Mouse (Mus musculus) stomach, embryonic 15.5 days (tissue): ENCODE data around the gene C87977. TPM values are rescaled to one million over a fixed set of nuclear protein-coding genes. Genes with fewer than 3 reads are reported as not detected.
"Not testable (repeated sequence)": the region's sequence is repeated elsewhere in the genome, so short reads cannot be mapped to it uniquely, and the experiment has no call there.

Source experiments
- ATAC-seq: fragments of 200-750 bp; cut with Nextera tagmentation; 2 replicates; pipeline ENCODE4 v1.8.0; 2017; ENCODE audit warnings: low read depth, moderate number of reproducible peaks, moderate TSS enrichment; ENCODE audit not compliant: insufficient read depth, low FRiP score
- H3K27ac ChIP-seq: fragments of 300-500 bp; sonication (generic); 2 replicates; pipeline ENCODE4 v1.5.1; 2015; ENCODE audit warnings: mild to moderate bottlenecking, inconsistent platforms
- H3K27me3 ChIP-seq: fragments of 300-500 bp; sonication (generic); replicated peaks from 2 replicates; pipeline ENCODE4 v1.6.1; 2015; ENCODE audit warnings: inconsistent platforms
- H3K36me3 ChIP-seq: fragments of 300-500 bp; sonication (generic); 2 replicates; pipeline ENCODE4 v1.6.1; 2015; ENCODE audit warnings: inconsistent platforms
- H3K4me1 ChIP-seq: fragments of 300-500 bp; sonication (generic); 2 replicates; pipeline ENCODE4 v1.6.1; 2015; ENCODE audit warnings: inconsistent platforms
- H3K4me2 ChIP-seq: fragments of 300-500 bp; sonication (generic); 2 replicates; pipeline ENCODE4 v1.6.1; 2015; ENCODE audit warnings: mild to moderate bottlenecking, inconsistent platforms
- H3K4me3 ChIP-seq: fragments of 300-500 bp; sonication (generic); replicated peaks from 2 replicates; pipeline ENCODE4 v1.5.1; 2015; ENCODE audit warnings: inconsistent platforms
- H3K9ac ChIP-seq: fragments of 300-500 bp; sonication (generic); 2 replicates; pipeline ENCODE4 v1.6.1; 2015; ENCODE audit warnings: inconsistent platforms
- H3K9me3 ChIP-seq: fragments of 300-500 bp; sonication (generic); 2 replicates; pipeline ENCODE4 v1.6.1; 2016; ENCODE audit warnings: inconsistent platforms
- WGBS: fragments of 180-500 bp; shearing (Covaris S2); methylation state at CpG from one replicate; pipeline ENCODE4 v1.1.7; 2015; 5-methylcytosine and 5-hydroxymethylcytosine counted together
- polyA plus RNA-seq: library from polyadenylated mRNA; unstranded; fragments of >200 nt; fragmentation: Nextera tagmentation; extraction: Ambion mirVana; gene quantifications from 2 replicates; pipeline ENCODE4 v1.2.1, GENCODE M21; 2015

C87977 gene
- not detected in 2 replicates for polyA plus RNA-seq

GRCm38 (mm10) chr4:144213218-144213617 lies at the start of gene C87977:
TSS of gene C87977 (minus strand) at chr4:144213318.
- not testable (repeated sequence) for H3K9me3 ChIP-seq, H3K27ac ChIP-seq, H3K9ac ChIP-seq, H3K4me2 ChIP-seq, H3K27me3 ChIP-seq, H3K4me3 ChIP-seq, ATAC-seq, H3K4me1 ChIP-seq, H3K36me3 ChIP-seq
- 81% methylated on average over 1 of the region's 1 CpGs for WGBS

GRCm38 (mm10) chr4:144254768-144255167 lies 41.6 kb upstream of the C87977 start:
- not testable (repeated sequence) for H3K27ac ChIP-seq, ATAC-seq, H3K4me2 ChIP-seq, H3K4me1 ChIP-seq, H3K36me3 ChIP-seq, H3K27me3 ChIP-seq, H3K9me3 ChIP-seq, H3K9ac ChIP-seq, H3K4me3 ChIP-seq

- WGBS = 22% methylated on average over 1 of the region's 1 CpGs
Measured at GRCm38 (mm10) chr4:144190419-144190818, 22.7 kb downstream of the C87977 start, which contains the start of gene Oog2. TSS of gene Oog2 (plus strand) at chr4:144190719.

GRCm38 (mm10) chr4:144162563-144162962 lies 50.6 kb downstream of the C87977 start, which contains the start of gene Oog3:
TSS of gene Oog3 (minus strand) at chr4:144162663.
- H3K27ac ChIP-seq = no peak within 1 kb of the TSS
- H3K4me3 ChIP-seq = no peak within 1 kb of the TSS
- H3K4me2 ChIP-seq = no peak within 1 kb of the TSS
- WGBS = 84% methylated on average over 1 of the region's 1 CpGs
- no peaks in the 10 kb centered on the region for H3K4me1 ChIP-seq
- H3K9me3 ChIP-seq = no peaks in the 10 kb centered on the region
- no peak for ATAC-seq
- no peaks in the 10 kb centered on the region for H3K27me3 ChIP-seq
- no peak within 1 kb of the TSS for H3K9ac ChIP-seq
- H3K36me3 ChIP-seq = no peaks in the 10 kb centered on the region

More at GRCm38 (mm10) chr4:144190419-144190818, 22.7 kb downstream of the C87977 start, which contains the start of gene Oog2:
- Histone ChIP-seq H3K4me2 (no peak within 1 kb of the TSS), H3K9ac (no peak within 1 kb of the TSS), H3K27me3 (no peaks in the 10 kb centered on the region), H3K4me1 (no peaks in the 10 kb centered on the region), H3K27ac (no peak within 1 kb of the TSS), H3K4me3 (no peak within 1 kb of the TSS), H3K9me3 (no peaks in the 10 kb centered on the region), H3K36me3 (no peaks in the 10 kb centered on the region)
- no peak for ATAC-seq

Other genes with a start within 250 kb of the C87977 start
- gene Gm13101, start 246.4 kb downstream of the C87977 start, polyA plus RNA-seq = not detected in 2 replicates
- gene Pramef17, start 218.9 kb downstream of the C87977 start, polyA plus RNA-seq = not detected in 2 replicates
- not detected in 2 replicates for gene Pramel4, start 154.2 kb downstream of the C87977 start, polyA plus RNA-seq
- gene Gm13102, start 106.8 kb downstream of the C87977 start, polyA plus RNA-seq = not detected in 2 replicates
- not detected in 2 replicates for gene Oog3, start 50.7 kb downstream of the C87977 start, polyA plus RNA-seq
- not detected in 2 replicates for gene Oog2, start 22.6 kb downstream of the C87977 start, polyA plus RNA-seq
- gene Pramel5, start 67.2 kb upstream of the C87977 start, polyA plus RNA-seq = not detected in 2 replicates
- not detected in 2 replicates for gene Gm13128, start 116.9 kb upstream of the C87977 start, polyA plus RNA-seq
- not detected in 2 replicates for gene Gm13119, start 144.6 kb upstream of the C87977 start, polyA plus RNA-seq
- not detected in 2 replicates for gene Pramef20, start 164.6 kb upstream of the C87977 start, polyA plus RNA-seq
- 0.09 and 0.13 TPM in 2 replicates for gene Pramef12, start 195.1 kb upstream of the C87977 start, polyA plus RNA-seq
- not detected in 2 replicates for gene 1700012P22Rik, start 225.5 kb upstream of the C87977 start, polyA plus RNA-seq
- not detected in 2 replicates for gene Gm9944, start 240.0 kb upstream of the C87977 start, polyA plus RNA-seq